ENCODE assay signal across 19 mouse cellular contexts in genomic region chr2:137723651-137724050, GRCm38 (mm10).
A peak's percentile ranks its signal among the peaks of the same experiment; 100 is the strongest.
DNase-seq lines count a peak whose midpoint lies in the region; TF ChIP-seq lines count a peak whose summit lies in the region.
"Had no signal": no experiment of that assay in that cellular context is flagged by ENCODE, and none has a peak within 500 bp of the region (broad histone marks: within the 10 kb centered on the region; RNA-seq: fewer than 3 reads in every experiment).

No protein-coding gene starts in this region.

- H3K4me3 ChIP-seq in left cerebral cortex, adult 2 months = no peak overlapping the region
- H3K4me3 ChIP-seq: embryonic facial prominence, embryonic 10.5 days; embryonic facial prominence, embryonic 12.5 days; forebrain, embryonic 13.5 days; forebrain, embryonic 15.5 days had no signal

- DNase-seq in adrenal gland, adult (ENCODE audit: inconsistent age in 2 of 2, low spot score in 1 of 2) = peak; percentile 59 to 77
- DNase-seq in adrenal gland, adult 18-20 months (ENCODE audit: low spot score in 2 of 2) = no peak
- peak; percentile 48 for DNase-seq in adrenal gland, adult 8-10 months
- DNase-seq in adrenal gland, postnatal 14 days = no peak
- peak; percentile 24 for DNase-seq in adipocyte (ENCODE audit: low spot score)
- DNase-seq in adrenal gland, postnatal 25 days = peak; percentile 18
- DNase-seq in left cerebral cortex, adult 2 months (ENCODE audit: extremely low spot score in 1 of 2, low spot score in 2 of 2) = no peak
- DNase-seq in urinary bladder, postnatal 14 days (ENCODE audit: low spot score) = no peak
- DNase-seq: B cell, adult 2 months; cerebellum, adult 11-12 months; cerebellum, adult 2 months; cerebellum, adult 9-10 months; cerebellum, postnatal 10 days; cerebellum, postnatal 25 days; forebrain, postnatal 0 days had no signal

- no peak overlapping the region for H3K27ac ChIP-seq in left cerebral cortex, adult 2 months
- H3K27ac ChIP-seq: embryonic facial prominence, embryonic 10.5 days; embryonic facial prominence, embryonic 12.5 days; forebrain, embryonic 13.5 days; forebrain, embryonic 15.5 days had no signal

- no peak for TF ChIP-seq CTCF in left cerebral cortex, adult 2 months (IDR thresholded peaks at IDR 0.05)

- intact Hi-C loops in left cerebral cortex, adult 2 months (cut with DNase I) = loop anchor here (5.0 kb wide), 1 partner anchor 106 kb away; no protein-coding TSS in a partner anchor

Comparison
In these comparisons a context has a peak if more than half of its experiments do, and no peak if none do; other contexts are left out.
1. DNase-seq: peak in adrenal gland, adult (2 of 2), adrenal gland, adult 8-10 months (single experiment), adipocyte (single experiment) and adrenal gland, postnatal 25 days (single experiment); none in adrenal gland, adult 18-20 months (0 of 2), adrenal gland, postnatal 14 days (single experiment), left cerebral cortex, adult 2 months (0 of 2) and urinary bladder, postnatal 14 days (single experiment).